Mouse (Mus musculus) olfactory bulb, adult 2 months (tissue): ENCODE measurements around the gene Pole4.

ENCODE experiments used
- CTCF ChIP-seq: fragments of 200-500 bp; IDR thresholded peaks from 2 replicates; pipeline ENCODE4 v1.5.1; 2012; ENCODE audit warnings: low read depth, mild to moderate bottlenecking, low read length, moderate library complexity; ENCODE audit not compliant: insufficient read depth
- POLR2A ChIP-seq: fragments of 200-500 bp; IDR thresholded peaks from 2 replicates; pipeline ENCODE4 v1.6.1; 2012; ENCODE audit warnings: mild to moderate bottlenecking, low read depth, low read length, moderate library complexity; ENCODE audit not compliant: insufficient read depth

GRCm38 (mm10) chr6:82696736-82697135 is 8.4 kb downstream of the Pole4 start:
- TF ChIP-seq CTCF: no peak
- TF ChIP-seq POLR2A: no peak
